Mouse (Mus musculus) myocyte (in vitro differentiated cells): Measurements from ENCODE around the gene Slc13a3. TPM values are rescaled to one million over a fixed set of nuclear protein-coding genes. Genes with fewer than 3 reads are reported as not detected.

ENCODE experiments used
- H3K27me3 ChIP-seq: one replicate; pipeline ENCODE4 v1.6.1; 2011; ENCODE audit not compliant: control insufficient read depth, insufficient read depth, insufficient read length
- H3K36me3 ChIP-seq: one replicate; pipeline ENCODE4 v1.6.1; 2011; ENCODE audit not compliant: control insufficient read depth, insufficient read depth
- H3K4me2 ChIP-seq: one replicate; pipeline ENCODE4 v1.6.1; 2011; ENCODE audit warnings: low read depth, control low read depth
- H3K4me3 ChIP-seq: one replicate; pipeline ENCODE4 v1.5.1; 2011; ENCODE audit warnings: mild to moderate bottlenecking, control low read depth, moderate library complexity
- H3K79me2 ChIP-seq: one replicate; pipeline ENCODE4 v1.6.1; 2011; ENCODE audit not compliant: control insufficient read depth, insufficient read depth
- H3ac ChIP-seq: one replicate; pipeline ENCODE4 v1.6.1; 2011; ENCODE audit not compliant: control insufficient read depth, insufficient read length
- MYOD1 ChIP-seq, 3 experiments: IDR thresholded peaks; one replicate each; pipeline ENCODE4 v1.6.1; 2011; ENCODE audit warnings: control low read depth in 2 of 3, low read depth in 2 of 3, mild to moderate bottlenecking in 2 of 3, moderate library complexity in 1 of 3; ENCODE audit not compliant: insufficient read length in 2 of 3, control insufficient read depth in 1 of 3
- polyA plus RNA-seq: library from polyadenylated mRNA; unstranded; fragments of >200 nt; fragmentation: generic; extraction: Trizol; gene quantifications from one replicate; pipeline ENCODE4 v1.2.1, GENCODE M21; 2012; ENCODE audit warnings: missing spikeins

Slc13a3 gene
- polyA plus RNA-seq, 1 experiment, result 0.04 TPM

DNA sequence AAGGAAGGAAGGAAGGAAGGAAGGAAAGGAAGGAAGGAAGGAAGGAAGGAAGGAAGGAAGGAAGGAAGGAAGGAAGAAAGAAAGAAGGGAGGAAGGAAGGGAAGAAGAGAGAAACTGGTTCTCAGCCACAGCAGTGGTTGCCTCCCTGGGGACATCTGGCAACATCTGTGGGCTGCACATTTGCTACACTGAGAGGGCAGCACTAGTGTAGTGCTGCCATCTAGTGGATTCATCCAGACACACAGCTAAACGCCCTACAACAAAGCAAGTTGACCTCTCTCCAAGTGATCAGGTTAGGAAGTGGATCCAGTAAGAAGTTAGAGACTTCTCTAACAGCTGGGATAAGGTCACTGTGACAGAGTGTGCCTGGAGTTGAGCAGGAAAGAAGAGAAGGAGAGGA lies 112.2 kb downstream of the Slc13a3 start:
- no peak overlapping the region for H3K4me3 ChIP-seq
- no peak overlapping the region for H3K4me2 ChIP-seq
- TF ChIP-seq MYOD1 (IDR thresholded peaks at IDR 0.05; ENCODE audit: control insufficient read depth in 1 of 3, insufficient read length in 2 of 3, low read depth in 2 of 3), result no peak
- H3K27me3 ChIP-seq, result peaks cover 14% of the 10 kb centered on the region
- H3K79me2 ChIP-seq, result no peaks in the 10 kb centered on the region
- no peaks in the 10 kb centered on the region for H3K36me3 ChIP-seq
- no peak overlapping the region for H3ac ChIP-seq

Other genes with a start within 250 kb of the Slc13a3 start
- gene Cdh22, start 238.4 kb downstream of the Slc13a3 start, polyA plus RNA-seq, result 1.5 TPM
- 50.3 TPM for gene Slc35c2, start 185.4 kb downstream of the Slc13a3 start, polyA plus RNA-seq
- 20.4 TPM for gene Elmo2, start 146.8 kb downstream of the Slc13a3 start, polyA plus RNA-seq
- not detected for gene Zfp663, start 104.5 kb downstream of the Slc13a3 start, polyA plus RNA-seq
- gene Zfp334, start 85.0 kb downstream of the Slc13a3 start, polyA plus RNA-seq, result 1.5 TPM
- not detected for gene Ocstamp, start 72.8 kb downstream of the Slc13a3 start, polyA plus RNA-seq
- 19.7 TPM for gene Trp53rka, start 20.1 kb upstream of the Slc13a3 start, polyA plus RNA-seq
- 0.05 TPM for gene Slc2a10, start 30.6 kb upstream of the Slc13a3 start, polyA plus RNA-seq
- gene Eya2, start 121.8 kb upstream of the Slc13a3 start, polyA plus RNA-seq, result 0.12 TPM